ENCODE assay signal across 14 mouse cellular contexts in the genomic region with DNA sequence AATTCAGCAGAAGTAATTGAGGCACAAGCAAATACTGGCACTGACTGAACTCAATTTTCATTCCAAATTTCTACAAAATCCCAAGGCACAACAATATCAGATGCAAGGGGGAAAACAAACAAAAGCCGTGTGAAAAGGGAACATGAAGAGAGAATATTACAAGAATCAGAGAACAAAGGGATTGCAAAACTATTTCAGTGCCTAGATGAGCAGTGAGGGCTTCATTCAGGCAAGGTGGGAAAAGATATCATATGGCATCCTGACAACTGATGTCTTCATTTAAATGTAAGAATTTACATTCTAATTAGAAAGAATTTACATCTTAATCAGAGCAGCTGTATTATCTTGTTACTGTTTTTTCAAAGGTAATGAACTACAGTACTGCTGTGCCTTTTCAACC.
"Had no signal": no experiment of that assay in that cellular context is flagged by ENCODE, and none has a peak within 500 bp of the region (broad histone marks: within the 10 kb centered on the region; RNA-seq: fewer than 3 reads in every experiment).

No protein-coding gene starts in this region.

- H3K9ac ChIP-seq: kidney, embryonic 15.5 days; limb, embryonic 15.5 days; liver, embryonic 12.5 days; lung, embryonic 14.5 days; midbrain, embryonic 12.5 days; stomach, embryonic 15.5 days had no signal

- DNase-seq: kidney, adult 2 months; kidney, postnatal 14 days; lung, embryonic 14.5 days; lung, postnatal 10 days; lung, postnatal 4 days; right cerebral cortex, postnatal 14 days; thymus, adult 2 months; thymus, postnatal 25 days had no signal

- H3K4me2 ChIP-seq: kidney, embryonic 15.5 days; limb, embryonic 15.5 days; liver, embryonic 12.5 days; lung, embryonic 14.5 days; midbrain, embryonic 12.5 days; stomach, embryonic 15.5 days had no signal

- H3K27ac ChIP-seq: kidney, embryonic 15.5 days; left cerebral cortex, adult 2 months; limb, embryonic 15.5 days; liver, embryonic 12.5 days; midbrain, embryonic 12.5 days; stomach, embryonic 15.5 days had no signal

- H3K36me3 ChIP-seq: kidney, embryonic 15.5 days; limb, embryonic 15.5 days; liver, embryonic 12.5 days; midbrain, embryonic 12.5 days; stomach, embryonic 15.5 days had no signal

- ATAC-seq: liver, embryonic 12.5 days had no signal

- H3K27me3 ChIP-seq: kidney, embryonic 15.5 days; limb, embryonic 15.5 days; liver, embryonic 12.5 days; midbrain, embryonic 12.5 days; stomach, embryonic 15.5 days had no signal

- H3K4me3 ChIP-seq: kidney, embryonic 15.5 days; left cerebral cortex, adult 2 months; limb, embryonic 15.5 days; liver, embryonic 12.5 days; midbrain, embryonic 12.5 days; stomach, embryonic 15.5 days had no signal

- H3K4me1 ChIP-seq: kidney, embryonic 15.5 days; limb, embryonic 15.5 days; liver, embryonic 12.5 days; midbrain, embryonic 12.5 days; stomach, embryonic 15.5 days had no signal

- H3K9me3 ChIP-seq: kidney, embryonic 15.5 days; limb, embryonic 15.5 days; liver, embryonic 12.5 days; midbrain, embryonic 12.5 days; stomach, embryonic 15.5 days had no signal
